Mouse (Mus musculus): ENCODE measurements around the gene Sirt2.

- peak; percentile 47; the same call in 1 of the 2 replicates for TF ChIP-seq CTCF (IDR thresholded peaks at IDR 0.05; ENCODE audit: low read depth)
- TF ChIP-seq EP300 (IDR thresholded peaks at IDR 0.05; ENCODE audit: low read depth): no peak
Observed at GRCm38 (mm10) chr7:28722079-28722478, 44.5 kb upstream of the Sirt2 start.
